Mouse (Mus musculus): ENCODE measurements around the gene Kcnk3. TPM values are rescaled to one million over a fixed set of nuclear protein-coding genes. Genes with fewer than 3 reads are reported as not detected.

Kcnk3 gene
- polyA plus RNA-seq, 1 experiment from 2014 or later: 12.9 TPM

Small RNA genes within 50 kb of the gene (microRNA-seq; reads per million reads assigned to microRNA genes)
- gene Mir5625: not detected

Other genes with a start within 250 kb of the Kcnk3 start
- gene Otof, start 126.2 kb upstream of the Kcnk3 start, polyA plus RNA-seq (2014; fragmentation: Nextera tagmentation; extraction: Ambion mirVana): 2.5 and 5.8 TPM in 2 replicates
- gene 1700001C02Rik, start 122.1 kb upstream of the Kcnk3 start, polyA plus RNA-seq (2014; fragmentation: Nextera tagmentation; extraction: Ambion mirVana): 0.54 and 0.70 TPM in 2 replicates
- gene Cib4, start 42.3 kb upstream of the Kcnk3 start, polyA plus RNA-seq (2014; fragmentation: Nextera tagmentation; extraction: Ambion mirVana): not detected in 2 replicates
- 33.1 and 37.1 TPM in 2 replicates for gene Slc35f6, start 59.8 kb downstream of the Kcnk3 start, polyA plus RNA-seq (2014; fragmentation: Nextera tagmentation; extraction: Ambion mirVana)
- 23.7 and 29.3 TPM in 2 replicates for gene Cenpa, start 78.6 kb downstream of the Kcnk3 start, polyA plus RNA-seq (2014; fragmentation: Nextera tagmentation; extraction: Ambion mirVana)
- gene Dpysl5, start 123.4 kb downstream of the Kcnk3 start, polyA plus RNA-seq (2014; fragmentation: Nextera tagmentation; extraction: Ambion mirVana): 178 and 203 TPM in 2 replicates
- 129 and 140 TPM in 2 replicates for gene Mapre3, start 226.5 kb downstream of the Kcnk3 start, polyA plus RNA-seq (2014; fragmentation: Nextera tagmentation; extraction: Ambion mirVana)